15 mouse cellular contexts compared by ENCODE assay signal in genomic region chr7:117896528-117896927, GRCm38 (mm10).
DNase-seq lines count a peak whose midpoint lies in the region; ATAC-seq and TF ChIP-seq lines count a peak whose summit lies in the region.
"Had no signal": no experiment of that assay in that cellular context is flagged by ENCODE, and none has a peak within 500 bp of the region (broad histone marks: within the 10 kb centered on the region; RNA-seq: fewer than 3 reads in every experiment).

No protein-coding gene starts in this region.

- no peak for ATAC-seq in lung, postnatal 0 days
- ATAC-seq: CD4-positive, CD25-positive, alpha-beta regulatory T cell, adult 4 months; midbrain, embryonic 13.5 days had no signal

- 77% methylated on average over 2 of the region's 2 CpGs for WGBS in heart, embryonic 10.5 days
- 65% methylated on average over 2 of the region's 2 CpGs for WGBS in lung, postnatal 0 days

- H3K9ac ChIP-seq in lung, postnatal 0 days (replicated peaks; ENCODE audit: low read depth), result no peak overlapping the region
- H3K9ac ChIP-seq: liver, embryonic 13.5 days; midbrain, embryonic 13.5 days; neural tube, embryonic 15.5 days had no signal

- no peak overlapping the region for H3K4me2 ChIP-seq in lung, postnatal 0 days (replicated peaks; ENCODE audit: low read depth, low read length)
- H3K4me2 ChIP-seq: liver, embryonic 13.5 days; midbrain, embryonic 13.5 days; neural tube, embryonic 15.5 days had no signal

- H3K9me3 ChIP-seq in heart, embryonic 10.5 days, result no peaks in the 10 kb centered on the region
- no peaks in the 10 kb centered on the region for H3K9me3 ChIP-seq in lung, postnatal 0 days (ENCODE audit: low read length)
- H3K9me3 ChIP-seq: liver, embryonic 13.5 days; neural tube, embryonic 15.5 days had no signal

- H3K27ac ChIP-seq in heart, embryonic 10.5 days, result no peak overlapping the region
- no peak overlapping the region for H3K27ac ChIP-seq in lung, postnatal 0 days (ENCODE audit: low read length)
- H3K27ac ChIP-seq: gastrocnemius, adult 2 months; liver, embryonic 13.5 days; midbrain, embryonic 13.5 days; neural tube, embryonic 15.5 days had no signal

- TF ChIP-seq EP300 in lung, postnatal 0 days (IDR thresholded peaks at IDR 0.05), result no peak

- H3K27me3 ChIP-seq in heart, embryonic 10.5 days (ENCODE audit: insufficient read depth, poor library complexity, severe bottlenecking), result no peaks in the 10 kb centered on the region; the same call in 1 of the 2 replicates
- H3K27me3 ChIP-seq in lung, postnatal 0 days (replicated peaks; ENCODE audit: insufficient read depth, low read length), result no peaks in the 10 kb centered on the region
- H3K27me3 ChIP-seq: liver, embryonic 13.5 days; midbrain, embryonic 13.5 days had no signal

- H3K4me1 ChIP-seq in heart, embryonic 10.5 days, result no peaks in the 10 kb centered on the region
- H3K4me1 ChIP-seq in lung, postnatal 0 days (ENCODE audit: insufficient read depth, low read depth, low read length), result no peaks in the 10 kb centered on the region
- H3K4me1 ChIP-seq: liver, embryonic 13.5 days; midbrain, embryonic 13.5 days; neural tube, embryonic 15.5 days had no signal

- peak; percentile 7 to 14 for DNase-seq in heart, adult 18-20 months
- DNase-seq in heart, embryonic 10.5 days (ENCODE audit: low spot score), result no peak
- peak; percentile 3 for DNase-seq in lung, postnatal 14 days
- no peak for DNase-seq in lung, postnatal 0 days (ENCODE audit: low spot score)
- peak; percentile 35 to 56 for DNase-seq in adrenal gland, postnatal 36 days
- DNase-seq in ovary, postnatal 10 days (ENCODE audit: low spot score), result peak; percentile 7
- no peak for DNase-seq in layer of hippocampus, adult 11-12 months (ENCODE audit: low spot score)
- DNase-seq in urinary bladder, postnatal 25 days (ENCODE audit: low spot score), result no peak
- DNase-seq: gastrocnemius, adult 2 months; layer of hippocampus, adult 9-11 months; liver, embryonic 13.5 days had no signal

- TF ChIP-seq CTCF in lung, postnatal 0 days (IDR thresholded peaks at IDR 0.05), result no peak

- no peak overlapping the region for H3K4me3 ChIP-seq in heart, embryonic 10.5 days
- no peak overlapping the region for H3K4me3 ChIP-seq in lung, postnatal 0 days (ENCODE audit: low read depth, low read length)
- H3K4me3 ChIP-seq: erythroblast, embryonic 14.5 days; gastrocnemius, adult 2 months; liver, embryonic 13.5 days; midbrain, embryonic 13.5 days; neural tube, embryonic 15.5 days had no signal

- no peaks in the 10 kb centered on the region for H3K36me3 ChIP-seq in heart, embryonic 10.5 days
- no peaks in the 10 kb centered on the region for H3K36me3 ChIP-seq in lung, postnatal 0 days (ENCODE audit: insufficient read depth, low read length)
- H3K36me3 ChIP-seq: liver, embryonic 13.5 days; midbrain, embryonic 13.5 days; neural tube, embryonic 15.5 days had no signal

Comparison
In these comparisons a context has a peak if more than half of its experiments do, and no peak if none do; other contexts are left out.
1. DNase-seq: peak in heart, adult 18-20 months (2 of 2), lung, postnatal 14 days (single experiment), adrenal gland, postnatal 36 days (2 of 2) and ovary, postnatal 10 days (single experiment); none in heart, embryonic 10.5 days (single experiment), lung, postnatal 0 days (single experiment), layer of hippocampus, adult 11-12 months (single experiment) and urinary bladder, postnatal 25 days (single experiment).